Mouse (Mus musculus) hindbrain, embryonic 14.5 days (tissue): ENCODE measurements around the gene Tango6. TPM values are rescaled to one million over a fixed set of nuclear protein-coding genes. Genes with fewer than 3 reads are reported as not detected.

Experiments used
- ATAC-seq: fragments of 200-750 bp; cut with Nextera tagmentation; 2 replicates; pipeline ENCODE4 v1.8.0; 2017; ENCODE audit warnings: moderate number of reproducible peaks, mild to moderate bottlenecking, moderate TSS enrichment, moderate library complexity; ENCODE audit not compliant: low FRiP score
- DNase-seq: peaks from one replicate; pipeline ENCODE4 v3.0.0-alpha.2; 2015; ENCODE audit warnings: low spot score
- H3K27ac ChIP-seq: fragments of 300-500 bp; sonication (generic); 2 replicates; pipeline ENCODE4 v1.5.1; 2014; ENCODE audit warnings: mild to moderate bottlenecking, moderate library complexity
- H3K27me3 ChIP-seq: fragments of 300-500 bp; sonication (generic); 2 replicates; pipeline ENCODE4 v1.6.1; 2014; ENCODE audit warnings: mild to moderate bottlenecking, low read length, mixed read lengths; ENCODE audit not compliant: control insufficient read depth, insufficient read depth
- H3K36me3 ChIP-seq: fragments of 300-500 bp; sonication (generic); replicated peaks from 2 replicates; pipeline ENCODE4 v1.6.1; 2014; ENCODE audit not compliant: control insufficient read depth, insufficient read depth
- H3K4me1 ChIP-seq: fragments of 300-500 bp; sonication (generic); replicated peaks from 2 replicates; pipeline ENCODE4 v1.6.1; 2014; ENCODE audit warnings: antibody characterized with exemption, low read length, mixed read lengths; ENCODE audit not compliant: control insufficient read depth, insufficient read depth
- H3K4me2 ChIP-seq: fragments of 300-500 bp; sonication (generic); replicated peaks from 2 replicates; pipeline ENCODE4 v1.6.1; 2014; ENCODE audit warnings: mild to moderate bottlenecking, moderate library complexity
- H3K4me3 ChIP-seq: fragments of 300-500 bp; sonication (generic); replicated peaks from 2 replicates; pipeline ENCODE4 v1.5.1; 2014; ENCODE audit warnings: mild to moderate bottlenecking, low read length
- H3K9ac ChIP-seq: fragments of 300-500 bp; sonication (generic); 2 replicates; pipeline ENCODE4 v1.6.1; 2014
- H3K9me3 ChIP-seq: fragments of 300-500 bp; sonication (generic); 2 replicates; pipeline ENCODE4 v1.6.1; 2016; ENCODE audit warnings: low read length; ENCODE audit not compliant: control insufficient read depth
- WGBS: fragments of 180-500 bp; shearing (Covaris S2); extraction: QIAGEN DNeasy Blood & Tissue Kit; methylation state at CpG from one replicate; pipeline ENCODE4 v1.1.7; 2014; 5-methylcytosine and 5-hydroxymethylcytosine counted together
- polyA plus RNA-seq: library from polyadenylated mRNA; unstranded; fragments of >200 nt; fragmentation: Nextera tagmentation; extraction: Ambion mirVana; gene quantifications from 2 replicates; pipeline ENCODE4 v1.2.1, GENCODE M21; 2014

The Tango6 gene
- polyA plus RNA-seq, 1 experiment from 2014 or later = 4.7 TPM

- no peaks in the 10 kb centered on the region for H3K36me3 ChIP-seq
- H3K9ac ChIP-seq = no peak overlapping the region
- H3K27me3 ChIP-seq = no peaks in the 10 kb centered on the region
- 94% methylated on average over 2 of the region's 2 CpGs for WGBS
- ATAC-seq (no peak), DNase-seq (no peak)
- H3K27ac ChIP-seq = no peak overlapping the region
- no peak overlapping the region for H3K4me3 ChIP-seq
- no peak overlapping the region for H3K4me2 ChIP-seq
- H3K9me3 ChIP-seq = no peaks in the 10 kb centered on the region
- no peaks in the 10 kb centered on the region for H3K4me1 ChIP-seq
Measured at GRCm38 (mm10) chr8:106710002-106710401, 27.1 kb downstream of the Tango6 start.

GRCm38 (mm10) chr8:106712487-106712886, 29.6 kb downstream of the Tango6 start:
- Histone ChIP-seq H3K9me3 (no peaks in the 10 kb centered on the region), H3K27me3 (no peaks in the 10 kb centered on the region), H3K36me3 (no peaks in the 10 kb centered on the region), H3K27ac (no peak overlapping the region), H3K4me3 (no peak overlapping the region), H3K4me1 (no peaks in the 10 kb centered on the region), H3K4me2 (no peak overlapping the region), H3K9ac (no peak overlapping the region)
- no peak for DNase-seq
- WGBS = 65% methylated on average over 3 of the region's 3 CpGs
- no peak for ATAC-seq

- Histone ChIP-seq H3K27me3 (no peaks in the 10 kb centered on the region), H3K4me2 (no peak overlapping the region), H3K4me3 (no peak overlapping the region), H3K9ac (0 out of 2 replicates have a peak overlapping the region, but pooled peaks have one; percentile 20), H3K4me1 (no peaks in the 10 kb centered on the region), H3K9me3 (no peaks in the 10 kb centered on the region), H3K36me3 (no peaks in the 10 kb centered on the region), H3K27ac (no peak overlapping the region)
- ATAC-seq (no peak), DNase-seq (no peak)
- WGBS = 76% methylated on average over 4 of the region's 4 CpGs
Measured at GRCm38 (mm10) chr8:106714297-106714696, 31.4 kb downstream of the Tango6 start.

- H3K4me2 ChIP-seq = peak overlapping the region; percentile 43
- H3K9me3 ChIP-seq = no peaks in the 10 kb centered on the region
- ATAC-seq (peak; percentile 55; the same call in 1 of the 2 replicates), DNase-seq (peak; percentile 88)
- peak overlapping the region; percentile 46; the same call in 1 of the 2 replicates for H3K9ac ChIP-seq
- 0 out of 2 replicates have a peak overlapping the region, but pooled peaks have one; percentile 21 for H3K27ac ChIP-seq
- 27% methylated on average over 17 of the region's 17 CpGs for WGBS
- no peaks in the 10 kb centered on the region for H3K27me3 ChIP-seq
- no peaks in the 10 kb centered on the region; the same call in 1 of the 2 replicates for H3K36me3 ChIP-seq
- H3K4me3 ChIP-seq = peak overlapping the region; percentile 14; the same call in 1 of the 2 replicates
- H3K4me1 ChIP-seq = no peaks in the 10 kb centered on the region
Measured at GRCm38 (mm10) chr8:106718091-106718500, 35.2 kb downstream of the Tango6 start.

GRCm38 (mm10) chr8:106720921-106721320, 38.1 kb downstream of the Tango6 start:
- Histone ChIP-seq H3K4me2 (no peak overlapping the region), H3K9ac (no peak overlapping the region), H3K9me3 (no peaks in the 10 kb centered on the region), H3K4me1 (no peaks in the 10 kb centered on the region), H3K4me3 (no peak overlapping the region), H3K27me3 (peaks cover 9% of the 10 kb centered on the region; the same call in 1 of the 2 replicates), H3K27ac (no peak overlapping the region), H3K36me3 (no peaks in the 10 kb centered on the region; the same call in 1 of the 2 replicates)
- WGBS = 78% methylated on average over 8 of the region's 8 CpGs
- DNase-seq = no peak
- no peak for ATAC-seq

GRCm38 (mm10) chr8:106722453-106722852, 39.6 kb downstream of the Tango6 start:
- no peak overlapping the region for H3K4me3 ChIP-seq
- peaks cover 6% of the 10 kb centered on the region; the same call in 1 of the 2 replicates for H3K4me1 ChIP-seq
- no peak for ATAC-seq
- DNase-seq = no peak
- peaks cover 11% of the 10 kb centered on the region; the same call in 1 of the 2 replicates for H3K27me3 ChIP-seq
- H3K9ac ChIP-seq = no peak overlapping the region
- WGBS = 89% methylated on average over 6 of the region's 6 CpGs
- H3K4me2 ChIP-seq = no peak overlapping the region
- H3K9me3 ChIP-seq = no peaks in the 10 kb centered on the region
- no peak overlapping the region for H3K27ac ChIP-seq
- no peaks in the 10 kb centered on the region; the same call in 1 of the 2 replicates for H3K36me3 ChIP-seq

- Histone ChIP-seq H3K36me3 (no peaks in the 10 kb centered on the region; the same call in 1 of the 2 replicates), H3K4me3 (no peak overlapping the region), H3K4me1 (peaks cover 16% of the 10 kb centered on the region), H3K9me3 (no peaks in the 10 kb centered on the region), H3K27ac (no peak overlapping the region), H3K27me3 (peaks cover 11% of the 10 kb centered on the region; the same call in 1 of the 2 replicates), H3K4me2 (no peak overlapping the region), H3K9ac (no peak overlapping the region)
- ATAC-seq (no peak), DNase-seq (no peak)
- 9% methylated on average over 2 of the region's 2 CpGs for WGBS
Measured at GRCm38 (mm10) chr8:106723921-106724320, 41.1 kb downstream of the Tango6 start.

GRCm38 (mm10) chr8:106726551-106726950, 43.7 kb downstream of the Tango6 start:
- 73% methylated on average over 6 of the region's 6 CpGs for WGBS
- H3K4me1 ChIP-seq = peaks cover 16% of the 10 kb centered on the region

GRCm38 (mm10) chr8:106727241-106727835, 44.5 kb downstream of the Tango6 start:
- Histone ChIP-seq H3K9me3 (no peaks in the 10 kb centered on the region), H3K27ac (peak overlapping the region; percentile 76), H3K27me3 (peaks cover 11% of the 10 kb centered on the region; the same call in 1 of the 2 replicates), H3K4me2 (peak overlapping the region; percentile 35), H3K4me1 (peaks cover 16% of the 10 kb centered on the region), H3K4me3 (no peak overlapping the region), H3K36me3 (no peaks in the 10 kb centered on the region; the same call in 1 of the 2 replicates), H3K9ac (peak overlapping the region; percentile 50)
- whole genome bisulfite sequencing = 4% methylated on average over 16 of the region's 16 CpGs
- peak; percentile 79 for ATAC-seq
- DNase-seq = peak; percentile 74

More at GRCm38 (mm10) chr8:106726551-106726950, 43.7 kb downstream of the Tango6 start:
- Histone ChIP-seq H3K9me3 (no peaks in the 10 kb centered on the region), H3K27ac (0 out of 2 replicates have a peak overlapping the region, but pooled peaks have one; percentile 76), H3K36me3 (no peaks in the 10 kb centered on the region; the same call in 1 of the 2 replicates), H3K9ac (no peak overlapping the region), H3K4me2 (no peak overlapping the region), H3K27me3 (peaks cover 11% of the 10 kb centered on the region; the same call in 1 of the 2 replicates), H3K4me3 (no peak overlapping the region)
- DNase-seq = no peak
- no peak for ATAC-seq
